Mouse (Mus musculus) heart, postnatal 14 days (tissue): ENCODE measurements around the gene Eps15l1. TPM values are rescaled to one million over a fixed set of nuclear protein-coding genes. Genes with fewer than 3 reads are reported as not detected.
A peak's percentile ranks its signal among the peaks of the same experiment; 100 is the strongest.

Source experiments
- DNase-seq, 2 experiments: peaks; one replicate each; pipeline ENCODE4 v3.0.0; 2021 to 2022
- intact Hi-C: fragments of 180-260 bp; cut with DNase I; formaldehyde crosslinking; loops from one replicate; pipeline ENCODE4 v1.15.1; 2025
- long read RNA-seq, 2 experiments: library from polyadenylated mRNA; stranded (forward); transcript quantifications; one replicate each; pipeline ENCODE4 v2.0.0; 2021
- total RNA-seq, 2 experiments: library from RNA; stranded (reverse); gene quantifications; 2 replicates each; pipeline ENCODE4 v1.2.3; 2021

Gene Eps15l1
- 10 to 100 TPM; 44.4 to 47.5 TPM for total RNA-seq
- long read RNA-seq, experiment 1, transcript Eps15l1-201 (24 exons, 3,129 nt), result major isoform, 11 of 78 reads
- long read RNA-seq, experiment 1, transcript Eps15l1-205 (16 exons, 3,376 nt), result major isoform, 11 of 78 reads
- long read RNA-seq, experiment 1, partial matches to known transcripts, result 7 of 78 reads
- long read RNA-seq, experiment 1, other reads (novel, unspliced or antisense), result 49 of 78 reads
- long read RNA-seq, experiment 2, transcript Eps15l1-205 (16 exons, 3,376 nt), result major isoform, 5 of 53 reads
- long read RNA-seq, experiment 2, partial matches to known transcripts, result 3 of 53 reads
- long read RNA-seq, experiment 2, other reads (novel, unspliced or antisense), result 42 of 53 reads

GRCm38 (mm10) chr8:72421362-72422335 lies at the start of gene Eps15l1:
Eps15l1 (minus strand) TSS chr8:72421460.
- DNase-seq, result peak; percentile 99
- intact Hi-C loops, result loop anchor here (5.0 kb wide), 2 partner anchors 126 to 141 kb away; partner anchors contain the start of gene Med26

GRCm38 (mm10) chr8:72470684-72471083 lies 49.4 kb upstream of the Eps15l1 start:
- DNase-seq, result no peak
- intact Hi-C loops, result no loop called here

GRCm38 (mm10) chr8:72469984-72470383 lies 48.7 kb upstream of the Eps15l1 start:
- intact Hi-C loops, result no loop called here
- DNase-seq, result no peak

DNA sequence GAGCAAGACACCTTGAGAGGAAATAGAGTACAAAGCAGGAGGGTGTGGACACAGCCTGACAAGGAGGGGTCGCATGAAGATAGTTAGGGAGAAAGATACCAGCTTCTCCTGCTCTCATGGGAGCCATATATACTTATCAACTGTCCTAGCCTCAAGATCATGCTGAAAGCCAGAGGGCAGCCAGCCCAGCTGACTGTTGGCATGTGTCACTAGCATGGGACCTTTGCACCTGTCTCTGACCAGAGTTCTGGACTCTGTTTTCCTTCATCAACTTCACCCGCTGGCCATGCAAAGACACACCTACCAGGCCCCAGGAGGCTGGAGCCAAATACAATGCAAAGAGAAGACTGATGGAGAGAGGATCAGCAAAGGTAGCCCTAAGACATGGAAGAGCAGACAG lies 48.0 kb upstream of the Eps15l1 start:
- DNase-seq, result no peak
- intact Hi-C loops, result no loop called here

DNA sequence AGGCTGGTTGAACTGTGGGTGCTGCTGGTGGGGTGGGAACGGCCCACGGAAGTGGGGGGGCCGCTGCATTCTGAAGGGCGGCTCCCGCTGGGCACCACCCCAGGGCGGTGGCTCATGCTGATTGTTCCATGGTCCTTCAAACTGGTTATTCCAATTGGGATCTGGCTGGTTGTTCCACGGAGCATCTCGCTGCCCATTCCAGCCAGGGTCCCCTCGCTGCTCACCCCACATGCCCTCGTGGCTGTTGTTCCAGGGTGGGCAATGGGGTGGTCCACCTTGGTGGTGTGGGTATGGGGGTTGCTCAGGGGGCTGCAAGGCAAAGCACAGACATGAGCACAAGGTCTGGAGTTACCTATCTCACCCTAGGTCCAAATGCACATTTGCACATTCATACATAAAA lies 43.0 kb upstream of the Eps15l1 start:
- intact Hi-C loops, result no loop called here
- no peak for DNase-seq

- intact Hi-C loops, result no loop called here
- no peak for DNase-seq
Measured at GRCm38 (mm10) chr8:72459881-72460533, 38.7 kb upstream of the Eps15l1 start.

DNA sequence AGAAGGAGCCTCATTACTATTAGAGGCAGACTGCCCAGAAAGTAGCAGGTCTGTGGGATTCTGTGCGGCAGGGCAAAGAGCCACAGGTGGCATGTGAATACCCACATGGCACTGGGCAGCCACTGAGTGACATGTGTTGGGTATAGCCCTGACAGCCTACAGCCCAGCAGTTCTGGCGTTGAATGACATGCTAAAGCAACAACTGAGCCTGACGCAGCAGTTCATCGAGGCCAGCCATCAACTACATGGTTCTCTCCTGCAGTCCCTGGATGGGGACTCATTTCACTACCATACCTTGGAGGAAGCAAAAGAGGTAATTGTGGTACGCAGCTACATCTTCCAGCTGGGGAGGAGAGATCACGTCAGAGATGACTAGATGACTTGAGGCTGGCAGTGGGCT lies 37.2 kb upstream of the Eps15l1 start:
- intact Hi-C loops, result no loop called here
- no peak for DNase-seq

- no peak for DNase-seq
- intact Hi-C loops, result no loop called here
Measured at GRCm38 (mm10) chr8:72457806-72458205, 36.5 kb upstream of the Eps15l1 start.

DNA sequence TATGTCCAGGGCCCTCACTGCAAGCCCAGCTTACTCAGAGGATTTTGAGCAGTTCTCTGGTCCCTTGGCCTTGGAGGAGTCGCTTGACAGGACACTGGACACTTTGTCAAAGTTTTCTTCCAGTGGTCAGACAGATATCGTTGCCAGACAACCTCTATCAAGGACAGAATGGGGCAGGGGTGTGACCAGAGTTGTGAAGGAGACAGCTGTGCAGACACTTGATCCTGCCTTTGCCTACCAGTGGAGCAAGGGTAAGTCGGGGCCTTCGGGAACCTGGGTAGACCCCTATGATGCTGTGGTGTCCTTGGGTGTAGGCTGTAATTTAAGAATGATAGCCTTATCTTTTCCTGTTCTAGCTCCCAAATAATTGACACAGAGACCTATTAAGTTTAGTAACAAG lies 34.1 kb upstream of the Eps15l1 start:
- intact Hi-C loops, result no loop called here

GRCm38 (mm10) chr8:72453904-72454303 lies 32.6 kb upstream of the Eps15l1 start:
- no peak for DNase-seq
- intact Hi-C loops, result no loop called here

More for the DNA sequence above, 34.1 kb upstream of the Eps15l1 start:
- no peak for DNase-seq

GRCm38 (mm10) chr8:72451516-72451915 lies 30.3 kb upstream of the Eps15l1 start:
- DNase-seq, result no peak
- intact Hi-C loops, result no loop called here

DNA sequence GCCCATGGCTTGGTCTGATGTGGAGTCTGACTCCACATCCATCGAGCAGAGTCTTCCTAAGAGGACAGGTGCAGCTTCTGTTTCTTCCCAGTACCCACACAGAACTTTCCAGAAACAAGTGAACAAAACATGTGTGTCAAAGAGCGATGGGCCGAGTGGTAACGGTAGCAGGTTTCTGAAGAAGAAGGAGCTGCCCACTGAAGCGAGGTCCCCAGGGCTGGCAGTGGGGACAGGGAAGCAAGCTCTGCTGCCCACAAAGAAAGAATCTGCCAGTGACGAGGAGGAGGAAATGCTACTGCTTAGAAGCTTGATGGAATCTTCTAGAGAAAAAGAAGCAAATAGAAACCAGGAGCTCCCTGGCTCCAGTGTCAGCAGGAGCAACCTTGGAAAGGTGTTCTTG lies 23.8 kb upstream of the Eps15l1 start:
- intact Hi-C loops, result loop anchor here (5.0 kb wide), 1 partner anchor 42 kb away; no protein-coding TSS in a partner anchor
- DNase-seq, result no peak

DNA sequence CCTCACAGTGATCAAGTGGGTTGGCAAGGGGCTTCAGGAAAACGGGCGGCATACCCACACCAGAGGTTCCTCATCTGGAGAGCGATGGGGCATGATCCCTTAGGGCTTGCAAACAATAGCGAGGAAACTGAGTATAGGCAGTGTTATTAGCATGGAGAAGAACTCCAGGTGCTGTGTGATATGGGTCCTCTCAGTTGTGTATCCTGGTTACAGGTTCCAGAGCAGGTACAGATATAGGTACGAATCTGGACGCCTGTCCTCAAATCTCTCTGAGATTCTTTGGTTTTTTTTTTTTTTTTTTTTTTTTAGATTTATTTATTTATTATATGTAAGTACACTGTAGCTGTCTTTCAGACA lies 22.7 kb upstream of the Eps15l1 start:
- DNase-seq, result no peak
- intact Hi-C loops, result no loop called here

DNA sequence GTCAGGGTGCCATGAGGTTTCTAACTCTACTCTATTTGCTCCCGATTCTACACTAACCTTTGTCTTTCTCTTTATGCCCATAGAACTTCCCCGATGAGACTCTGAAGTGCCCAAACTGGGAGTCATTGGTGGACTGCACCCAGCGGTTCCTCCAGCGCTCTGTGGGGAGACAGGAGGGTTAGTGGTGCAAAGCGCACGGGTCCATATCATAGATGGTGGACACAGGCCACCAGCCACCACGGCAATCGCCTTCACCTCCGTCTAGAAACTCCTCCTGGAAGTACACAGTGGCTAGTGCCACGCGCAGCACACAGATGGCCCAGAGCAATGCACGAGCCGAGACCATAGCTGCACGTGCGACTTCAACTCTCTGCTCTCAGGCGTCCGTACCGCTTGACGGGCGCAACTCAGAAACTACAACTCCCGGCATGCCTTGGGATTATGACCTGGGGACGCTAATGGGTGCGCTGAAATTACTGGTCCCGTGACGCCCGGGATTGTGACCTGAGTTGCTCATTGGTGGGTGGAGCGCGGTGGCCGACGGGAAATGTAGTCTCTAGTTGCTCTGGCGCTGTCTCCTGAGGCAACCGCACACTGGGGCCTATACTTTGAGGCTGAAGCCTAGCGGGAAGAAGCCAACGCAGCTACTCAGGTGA lies 22.2 kb upstream of the Eps15l1 start, which contains the start of the genes Calr3 and 1700030K09Rik:
Gene Calr3, minus strand, starts transcription at position 533 of the 656 bp plus-strand sequence.
Gene 1700030K09Rik, plus strand, starts transcription at position 543 of the 656 bp plus-strand sequence.
- intact Hi-C loops, result no loop called here
- DNase-seq, result peak; percentile 95 to 97

- DNase-seq, result no peak
- intact Hi-C loops, result no loop called here
Measured at GRCm38 (mm10) chr8:72438248-72439015, 17.2 kb upstream of the Eps15l1 start.

- peak; percentile 75 to 82 for DNase-seq
- intact Hi-C loops, result no loop called here
Measured at GRCm38 (mm10) chr8:72434952-72435351, 13.7 kb upstream of the Eps15l1 start.

DNA sequence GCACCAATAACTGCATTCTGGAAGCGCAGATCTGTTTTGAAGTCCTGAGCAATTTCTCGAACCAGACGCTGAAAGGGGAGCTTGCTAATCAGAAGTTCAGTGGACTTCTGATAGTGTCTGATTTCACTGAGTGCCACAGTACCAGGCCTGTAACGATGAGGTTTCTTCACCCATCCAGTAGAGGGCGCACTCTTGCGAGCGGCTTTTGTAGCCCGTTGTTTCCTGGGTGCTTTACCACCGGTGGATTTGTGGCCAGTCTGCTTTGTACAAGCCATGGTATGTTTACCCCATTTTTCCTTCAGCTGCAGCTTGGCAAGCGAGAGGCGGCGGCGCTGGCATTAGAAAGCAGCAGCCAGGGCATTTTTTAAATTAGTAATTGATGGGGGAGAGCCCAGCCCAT lies 8.4 kb upstream of the Eps15l1 start:
- intact Hi-C loops, result no loop called here
- DNase-seq, result peak in 1 of 2 experiments; percentile 42

DNA sequence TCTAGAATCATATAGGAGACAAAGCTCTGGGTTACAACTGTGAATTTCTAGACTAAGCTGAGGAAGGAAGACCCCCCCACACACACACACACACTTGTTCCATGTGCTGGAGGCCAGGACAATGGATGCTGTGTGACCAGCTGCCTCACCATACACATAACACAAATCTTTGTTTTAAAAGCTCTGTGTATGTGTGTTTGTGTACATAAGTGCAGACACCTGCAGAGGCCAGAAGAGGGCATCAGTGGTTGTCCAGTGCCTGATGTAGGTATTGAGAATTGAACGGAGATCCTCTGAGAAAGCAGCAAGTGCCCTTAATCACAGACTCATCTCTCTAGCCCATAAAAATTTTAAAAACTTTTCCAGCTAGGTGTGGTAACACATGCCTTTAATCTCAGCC lies 1.7 kb upstream of the Eps15l1 start:
- DNase-seq, result no peak
- intact Hi-C loops, result loop anchor here (5.0 kb wide), 2 partner anchors 124 to 139 kb away; partner anchors contain the start of gene Med26
